Mouse (Mus musculus) intestine, embryonic 14.5 days (tissue): ENCODE measurements around the gene Zzef1. TPM values are rescaled to one million over a fixed set of nuclear protein-coding genes. Genes with fewer than 3 reads are reported as not detected.
A peak's percentile ranks its signal among the peaks of the same experiment; 100 is the strongest.

Source experiments
- ATAC-seq: fragments of 200-750 bp; cut with Nextera tagmentation; replicated peaks from 2 replicates; pipeline ENCODE4 v1.8.0; 2017; ENCODE audit warnings: low read depth, moderate number of reproducible peaks, moderate TSS enrichment, moderate library complexity; ENCODE audit not compliant: low FRiP score, low TSS enrichment
- DNase-seq: peaks from one replicate; pipeline ENCODE4 v3.0.0-alpha.2; 2018; ENCODE audit warnings: low spot score
- H3K27ac ChIP-seq: fragments of 300-500 bp; sonication (generic); 2 replicates; pipeline ENCODE4 v1.5.1; 2014; ENCODE audit warnings: low read depth, mild to moderate bottlenecking, control low read depth
- H3K27me3 ChIP-seq: fragments of 300-500 bp; sonication (generic); replicated peaks from 2 replicates; pipeline ENCODE4 v1.6.1; 2014; ENCODE audit warnings: low read length, control low read depth; ENCODE audit not compliant: control insufficient read depth, insufficient read depth
- H3K36me3 ChIP-seq: fragments of 300-500 bp; sonication (generic); 2 replicates; pipeline ENCODE4 v1.6.1; 2014; ENCODE audit warnings: low read length, control low read depth; ENCODE audit not compliant: control insufficient read depth, insufficient read depth
- H3K4me1 ChIP-seq: fragments of 300-500 bp; sonication (generic); replicated peaks from 2 replicates; pipeline ENCODE4 v1.6.1; 2014; ENCODE audit warnings: low read length, control low read depth, mixed read lengths; ENCODE audit not compliant: control insufficient read depth, insufficient read depth
- H3K4me2 ChIP-seq: fragments of 300-500 bp; sonication (generic); 2 replicates; pipeline ENCODE4 v1.6.1; 2014; ENCODE audit warnings: low read length
- H3K4me3 ChIP-seq: fragments of 300-500 bp; sonication (generic); 2 replicates; pipeline ENCODE4 v1.5.1; 2014; ENCODE audit warnings: low read depth, low read length, control low read depth, mixed read lengths
- H3K9ac ChIP-seq: fragments of 300-500 bp; sonication (generic); 2 replicates; pipeline ENCODE4 v1.6.1; 2014; ENCODE audit warnings: mild to moderate bottlenecking, low read length
- H3K9me3 ChIP-seq: fragments of 300-500 bp; sonication (generic); 2 replicates; pipeline ENCODE4 v1.6.1; 2016; ENCODE audit warnings: low read length, control low read depth; ENCODE audit not compliant: control insufficient read depth
- WGBS: fragments of 180-500 bp; shearing (Covaris S2); extraction: QIAGEN DNeasy Blood & Tissue Kit; methylation state at CpG from one replicate; pipeline ENCODE4 v1.1.7; 2014; 5-methylcytosine and 5-hydroxymethylcytosine counted together
- polyA plus RNA-seq: library from polyadenylated mRNA; unstranded; fragments of >200 nt; fragmentation: Nextera tagmentation; extraction: Ambion mirVana; gene quantifications from 2 replicates; pipeline ENCODE4 v1.2.1, GENCODE M21; 2014

The Zzef1 gene
- polyA plus RNA-seq, 1 experiment from 2014 or later, result 12.2 TPM

DNA sequence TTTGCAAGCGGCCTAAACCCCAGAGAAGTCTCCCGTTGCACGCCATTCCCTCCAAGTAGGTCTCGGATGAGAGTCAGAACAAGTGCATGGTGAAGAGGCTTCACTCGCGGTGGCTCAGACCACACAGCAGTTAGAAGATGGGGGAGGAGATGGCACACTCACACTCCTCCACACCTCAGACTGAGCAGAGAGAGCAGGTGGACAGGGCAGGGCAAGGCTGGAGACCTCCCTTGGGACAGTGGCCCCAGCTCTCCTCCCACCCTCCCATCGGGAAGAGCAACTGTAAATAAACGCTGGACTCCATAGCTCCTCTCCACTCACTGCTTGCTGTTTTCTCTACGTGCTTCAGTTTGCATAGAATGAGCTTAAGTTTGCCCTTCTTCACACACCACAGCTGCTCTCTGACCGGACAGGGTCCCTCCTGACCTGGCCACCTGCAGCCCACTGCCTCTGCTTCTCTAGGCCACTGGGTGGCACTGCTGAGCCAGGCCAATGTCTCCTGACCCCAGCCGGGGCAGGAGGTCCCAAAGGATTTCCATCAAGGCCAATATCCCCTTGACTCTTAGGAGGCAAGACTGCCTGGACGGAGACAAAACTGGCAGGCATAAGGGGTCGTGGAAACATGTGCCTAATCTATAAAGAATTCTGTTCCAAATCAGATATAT, 130.3 kb downstream of the Zzef1 start:
- Histone ChIP-seq H3K4me2 (no peak overlapping the region), H3K36me3 (peaks cover 32% of the 10 kb centered on the region), H3K27ac (no peak overlapping the region), H3K9ac (no peak overlapping the region), H3K9me3 (no peaks in the 10 kb centered on the region), H3K27me3 (no peaks in the 10 kb centered on the region), H3K4me1 (peaks cover 13% of the 10 kb centered on the region), H3K4me3 (no peak overlapping the region)
- ATAC-seq (peak; percentile 44; the same call in 1 of the 2 replicates), DNase-seq (peak; percentile 79)
- WGBS, result 52% methylated on average over 13 of the region's 13 CpGs

GRCm38 (mm10) chr11:72928516-72928915, 132.5 kb downstream of the Zzef1 start:
- 54% methylated on average over 2 of the region's 2 CpGs for WGBS
- Histone ChIP-seq H3K4me2 (no peak overlapping the region), H3K36me3 (peaks cover 19% of the 10 kb centered on the region), H3K4me3 (no peak overlapping the region), H3K9me3 (no peaks in the 10 kb centered on the region), H3K4me1 (peaks cover 13% of the 10 kb centered on the region), H3K27ac (no peak overlapping the region), H3K27me3 (no peaks in the 10 kb centered on the region), H3K9ac (no peak overlapping the region)
- DNase-seq, result no peak
- ATAC-seq, result no peak

DNA sequence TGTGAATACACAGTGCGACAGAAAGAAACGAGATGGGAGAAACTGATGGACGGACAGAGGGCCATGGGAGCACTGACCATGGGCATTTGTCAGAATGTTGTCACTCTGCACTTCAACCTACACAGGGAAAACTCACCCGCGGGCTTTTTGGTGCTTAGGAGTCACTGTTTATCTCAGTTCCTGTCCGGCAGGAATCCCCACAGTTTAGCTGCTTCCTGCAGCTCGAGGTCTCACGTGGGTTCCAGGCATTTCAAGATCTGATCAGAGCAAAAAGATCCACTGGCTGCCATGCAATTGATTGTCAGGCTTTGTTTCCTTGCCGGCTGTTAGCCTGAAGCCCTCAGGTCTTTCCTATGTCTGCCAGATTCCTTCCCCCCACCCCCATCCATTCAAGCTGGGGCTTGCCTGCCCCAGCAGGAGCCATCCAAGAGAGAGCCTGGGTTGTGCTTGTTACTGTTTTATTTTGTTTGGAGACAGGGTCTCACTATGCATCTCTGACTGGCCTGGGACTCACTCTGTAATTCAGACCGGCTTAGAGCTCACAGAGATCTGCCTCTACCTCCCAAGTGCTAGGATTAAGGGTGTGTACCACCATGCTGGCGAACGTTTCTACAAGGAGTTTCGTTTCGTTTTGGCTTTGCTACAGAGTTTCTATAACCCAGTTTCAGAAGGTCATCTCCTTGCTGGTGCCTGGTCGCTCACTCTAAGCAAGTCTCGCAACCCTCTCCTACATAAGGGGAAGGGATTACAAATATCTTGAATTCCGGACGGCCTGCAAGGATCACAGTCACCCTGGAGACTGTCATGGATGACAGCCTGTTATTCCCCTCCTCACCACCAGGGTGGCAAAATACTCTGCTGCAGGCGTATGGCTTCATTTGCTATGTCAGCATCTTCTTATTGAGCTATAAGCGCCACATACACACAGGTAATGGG, 144.4 kb downstream of the Zzef1 start:
- H3K27ac ChIP-seq, result no peak overlapping the region
- H3K4me2 ChIP-seq, result peak overlapping the region; percentile 34
- H3K27me3 ChIP-seq, result no peaks in the 10 kb centered on the region
- no peak for ATAC-seq
- H3K36me3 ChIP-seq, result no peaks in the 10 kb centered on the region
- H3K4me3 ChIP-seq, result peak overlapping the region; percentile 16
- no peak overlapping the region for H3K9ac ChIP-seq
- H3K4me1 ChIP-seq, result peaks cover 16% of the 10 kb centered on the region
- no peak for DNase-seq
- H3K9me3 ChIP-seq, result no peaks in the 10 kb centered on the region
- WGBS, result 33% methylated on average over 20 of the region's 20 CpGs

- Histone ChIP-seq H3K36me3 (no peaks in the 10 kb centered on the region), H3K4me1 (peaks cover 31% of the 10 kb centered on the region), H3K27me3 (no peaks in the 10 kb centered on the region), H3K27ac (peak overlapping the region; percentile 81), H3K9ac (no peak overlapping the region), H3K4me2 (no peak overlapping the region), H3K9me3 (0 out of 2 replicates have a peak, but pooled peaks cover 2% of the 10 kb centered on the region), H3K4me3 (no peak overlapping the region)
- DNase-seq (no peak), ATAC-seq (no peak)
- WGBS, result 38% methylated on average over 7 of the region's 7 CpGs
Observed at GRCm38 (mm10) chr11:72944996-72945793, 149.2 kb downstream of the Zzef1 start.

DNA sequence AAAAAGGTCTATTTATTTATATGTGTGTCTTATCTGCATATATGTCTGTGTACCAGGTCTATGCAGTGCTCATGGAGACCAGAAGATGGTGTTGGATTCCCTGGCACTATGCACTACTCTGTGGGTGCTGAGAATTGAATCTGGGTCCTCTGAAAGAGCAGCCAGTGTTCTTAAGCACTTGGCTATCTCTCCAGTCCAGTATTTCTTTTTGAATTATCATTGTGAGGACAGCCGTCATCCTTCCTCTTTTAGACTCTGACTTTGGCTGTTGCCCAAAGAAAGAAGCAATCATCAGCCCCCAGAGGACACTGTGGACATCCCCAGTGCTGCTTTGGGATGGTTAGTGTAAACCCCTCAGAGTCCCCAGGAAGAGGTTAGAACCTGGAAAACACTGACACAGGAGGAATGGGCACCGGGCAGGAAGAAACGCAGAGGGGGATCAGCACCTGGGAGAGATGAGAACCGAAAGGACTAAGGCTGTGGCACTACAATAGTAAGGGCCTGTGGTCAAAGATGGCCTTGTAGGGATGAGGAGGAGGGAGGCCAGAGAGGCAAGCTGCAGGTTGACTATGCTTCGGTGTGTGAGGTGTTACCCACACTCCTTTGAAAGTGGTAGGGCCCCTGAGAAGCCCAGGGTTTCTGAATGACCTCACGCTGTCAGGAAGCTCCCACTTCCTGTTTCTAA, 150.0 kb downstream of the Zzef1 start:
- no peaks in the 10 kb centered on the region for H3K27me3 ChIP-seq
- H3K4me2 ChIP-seq, result no peak overlapping the region
- peaks cover 31% of the 10 kb centered on the region for H3K4me1 ChIP-seq
- H3K27ac ChIP-seq, result peak overlapping the region; percentile 81
- H3K36me3 ChIP-seq, result no peaks in the 10 kb centered on the region
- H3K4me3 ChIP-seq, result no peak overlapping the region
- no peak for ATAC-seq
- 30% methylated on average over 6 of the region's 6 CpGs for WGBS
- no peak for DNase-seq
- no peak overlapping the region for H3K9ac ChIP-seq
- 0 out of 2 replicates have a peak, but pooled peaks cover 2% of the 10 kb centered on the region for H3K9me3 ChIP-seq

DNA sequence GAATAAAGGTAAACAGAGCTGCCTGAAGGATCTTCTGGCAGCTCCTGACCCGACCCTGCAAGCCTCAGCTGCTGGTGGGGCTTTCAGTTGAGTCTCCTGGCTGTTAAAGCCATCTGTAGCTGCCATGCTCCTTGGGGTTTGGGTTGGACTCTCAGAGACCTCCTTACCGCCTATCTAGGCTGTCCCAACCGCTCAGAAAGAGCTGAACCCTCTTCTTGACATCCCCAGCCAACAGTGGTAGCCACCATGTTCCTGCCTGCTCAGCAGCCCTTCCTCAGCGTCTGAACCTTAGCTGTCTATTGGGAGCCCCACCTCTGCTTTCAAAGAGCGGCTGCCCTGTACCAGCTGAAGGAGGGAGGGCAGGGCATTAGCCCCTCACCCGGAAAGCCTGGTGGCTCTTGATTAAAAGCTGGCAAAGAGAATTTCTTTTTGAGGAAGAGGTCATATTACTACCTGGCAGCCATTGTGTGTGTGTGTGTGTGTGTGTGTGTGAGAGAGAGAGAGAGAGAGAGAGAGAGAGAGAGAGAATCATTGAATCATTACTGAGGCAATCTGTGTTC, 150.6 kb downstream of the Zzef1 start:
- Histone ChIP-seq H3K27ac (peak overlapping the region; percentile 81), H3K9me3 (0 out of 2 replicates have a peak, but pooled peaks cover 2% of the 10 kb centered on the region), H3K4me1 (peaks cover 37% of the 10 kb centered on the region), H3K27me3 (no peaks in the 10 kb centered on the region), H3K9ac (no peak overlapping the region), H3K4me2 (no peak overlapping the region), H3K4me3 (no peak overlapping the region), H3K36me3 (no peaks in the 10 kb centered on the region)
- DNase-seq, result no peak
- ATAC-seq, result no peak
- WGBS, result 33% methylated on average over 6 of the region's 6 CpGs

DNA sequence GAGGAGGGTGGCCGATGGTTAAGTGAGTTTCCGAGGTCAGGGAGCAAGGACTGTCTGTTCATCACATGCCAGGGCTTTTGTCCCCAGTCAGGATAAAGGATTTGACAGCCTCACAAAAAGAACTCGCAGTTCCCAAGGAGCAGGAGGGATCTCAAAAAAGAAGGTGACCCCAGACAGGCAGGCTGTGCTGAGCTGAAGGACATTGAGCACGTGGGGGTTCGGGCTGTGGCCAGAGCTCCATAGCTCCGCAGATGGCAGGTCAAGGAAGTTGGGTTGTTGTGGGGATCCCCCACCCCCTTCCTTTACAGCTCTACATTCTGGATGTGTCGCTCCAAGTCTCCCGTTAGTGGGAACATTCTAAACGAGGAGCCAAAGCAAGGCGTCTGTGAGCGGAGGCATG, 151.8 kb downstream of the Zzef1 start:
- H3K36me3 ChIP-seq, result no peaks in the 10 kb centered on the region
- ATAC-seq (no peak), DNase-seq (no peak)
- WGBS, result 78% methylated on average over 11 of the region's 11 CpGs
- H3K27me3 ChIP-seq, result no peaks in the 10 kb centered on the region
- no peak overlapping the region for H3K27ac ChIP-seq
- no peak overlapping the region for H3K4me2 ChIP-seq
- 0 out of 2 replicates have a peak, but pooled peaks cover 2% of the 10 kb centered on the region for H3K9me3 ChIP-seq
- no peak overlapping the region for H3K9ac ChIP-seq
- peaks cover 49% of the 10 kb centered on the region for H3K4me1 ChIP-seq
- no peak overlapping the region for H3K4me3 ChIP-seq
